Mouse (Mus musculus): ENCODE data around the gene Hs3st2. TPM values are rescaled to one million over a fixed set of nuclear protein-coding genes. Genes with fewer than 3 reads are reported as not detected.

Hs3st2 gene
- polyA plus RNA-seq, 1 experiment from 2014 or later = 0.94 TPM

GRCm38 (mm10) chr7:121539405-121540275, 148.0 kb downstream of the Hs3st2 start:
- Histone ChIP-seq H3K4me1 (ENCODE audit: control insufficient read depth, insufficient read depth, low read length) (no peaks in the 10 kb centered on the region), H3K9ac (replicated peaks; ENCODE audit: low read depth, low read length) (no peak overlapping the region), H3K36me3 (ENCODE audit: control insufficient read depth, insufficient read depth, low read length) (no peaks in the 10 kb centered on the region), H3K27me3 (ENCODE audit: control insufficient read depth, insufficient read depth, low read length) (no peaks in the 10 kb centered on the region), H3K9me3 (ENCODE audit: control insufficient read depth, low read depth, low read length) (no peaks in the 10 kb centered on the region), H3K27ac (ENCODE audit: low read length) (no peak overlapping the region), H3K4me3 (ENCODE audit: low read depth, low read length) (no peak overlapping the region), H3K4me2 (replicated peaks; ENCODE audit: low read depth, low read length) (no peak overlapping the region)
- WGBS = 47% methylated on average over 19 of the region's 19 CpGs
- ATAC-seq (ENCODE audit: insufficient number of reproducible peaks, insufficient read depth, low FRiP score, low read depth) = no peak

GRCm38 (mm10) chr7:121542458-121542857, 150.8 kb downstream of the Hs3st2 start:
- Histone ChIP-seq H3K4me1 (ENCODE audit: control insufficient read depth, insufficient read depth, low read length) (no peaks in the 10 kb centered on the region), H3K9ac (replicated peaks; ENCODE audit: low read depth, low read length) (no peak overlapping the region), H3K4me3 (ENCODE audit: low read depth, low read length) (no peak overlapping the region), H3K27me3 (ENCODE audit: control insufficient read depth, insufficient read depth, low read length) (no peaks in the 10 kb centered on the region), H3K27ac (ENCODE audit: low read length) (no peak overlapping the region), H3K36me3 (ENCODE audit: control insufficient read depth, insufficient read depth, low read length) (no peaks in the 10 kb centered on the region), H3K9me3 (ENCODE audit: control insufficient read depth, low read depth, low read length) (no peaks in the 10 kb centered on the region), H3K4me2 (replicated peaks; ENCODE audit: low read depth, low read length) (no peak overlapping the region)
- 45% methylated on average over 2 of the region's 2 CpGs for WGBS
- no peak for ATAC-seq (ENCODE audit: insufficient number of reproducible peaks, insufficient read depth, low FRiP score, low read depth)

GRCm38 (mm10) chr7:121549329-121550022, 157.8 kb downstream of the Hs3st2 start:
- no peak overlapping the region for H3K4me3 ChIP-seq (ENCODE audit: low read depth, low read length)
- H3K27me3 ChIP-seq (ENCODE audit: control insufficient read depth, insufficient read depth, low read length) = no peaks in the 10 kb centered on the region
- H3K4me2 ChIP-seq (replicated peaks; ENCODE audit: low read depth, low read length) = no peak overlapping the region
- H3K9me3 ChIP-seq (ENCODE audit: control insufficient read depth, low read depth, low read length) = no peaks in the 10 kb centered on the region
- H3K4me1 ChIP-seq (ENCODE audit: control insufficient read depth, insufficient read depth, low read length) = no peaks in the 10 kb centered on the region
- no peak overlapping the region for H3K9ac ChIP-seq (replicated peaks; ENCODE audit: low read depth, low read length)
- ATAC-seq (ENCODE audit: insufficient number of reproducible peaks, insufficient read depth, low FRiP score, low read depth) = no peak
- 85% methylated on average over 18 of the region's 18 CpGs for WGBS
- H3K27ac ChIP-seq (ENCODE audit: low read length) = no peak overlapping the region
- H3K36me3 ChIP-seq (ENCODE audit: control insufficient read depth, insufficient read depth, low read length) = no peaks in the 10 kb centered on the region

Measured in stomach, embryonic 14.5 days (tissue).